Mouse (Mus musculus) midbrain, embryonic 14.5 days (tissue): Measurements from ENCODE around the gene Scube1. TPM values are rescaled to one million over a fixed set of nuclear protein-coding genes. Genes with fewer than 3 reads are reported as not detected.

Experiments used
- ATAC-seq: fragments of 200-750 bp; cut with Nextera tagmentation; 2 replicates; pipeline ENCODE4 v1.8.0; 2017; ENCODE audit warnings: moderate number of reproducible peaks, moderate library complexity; ENCODE audit not compliant: low FRiP score, low TSS enrichment
- DNase-seq: peaks from one replicate; pipeline ENCODE4 v3.0.0-alpha.2; 2015
- H3K27ac ChIP-seq: fragments of 300-500 bp; sonication (generic); replicated peaks from 2 replicates; pipeline ENCODE4 v1.5.1; 2014; ENCODE audit warnings: mild to moderate bottlenecking, low read depth, low read length, moderate library complexity
- H3K27me3 ChIP-seq: fragments of 300-500 bp; sonication (generic); 2 replicates; pipeline ENCODE4 v1.6.1; 2014; ENCODE audit warnings: low read length, control low read depth, mixed read lengths; ENCODE audit not compliant: control insufficient read depth, insufficient read depth
- H3K36me3 ChIP-seq: fragments of 300-500 bp; sonication (generic); 2 replicates; pipeline ENCODE4 v1.6.1; 2014; ENCODE audit warnings: low read length, control low read depth; ENCODE audit not compliant: control insufficient read depth, insufficient read depth
- H3K4me1 ChIP-seq: fragments of 300-500 bp; sonication (generic); 2 replicates; pipeline ENCODE4 v1.6.1; 2014; ENCODE audit warnings: mild to moderate bottlenecking, antibody characterized with exemption, low read length, control low read depth; ENCODE audit not compliant: control insufficient read depth, insufficient read depth
- H3K4me2 ChIP-seq: fragments of 300-500 bp; sonication (generic); 2 replicates; pipeline ENCODE4 v1.6.1; 2014; ENCODE audit warnings: mild to moderate bottlenecking, low read length, moderate library complexity
- H3K4me3 ChIP-seq: fragments of 300-500 bp; sonication (generic); replicated peaks from 2 replicates; pipeline ENCODE4 v1.5.1; 2014; ENCODE audit warnings: low read depth, low read length
- H3K9ac ChIP-seq: fragments of 300-500 bp; sonication (generic); replicated peaks from 2 replicates; pipeline ENCODE4 v1.6.1; 2014; ENCODE audit warnings: mild to moderate bottlenecking, low read length, moderate library complexity
- H3K9me3 ChIP-seq: fragments of 300-500 bp; sonication (generic); 2 replicates; pipeline ENCODE4 v1.6.1; 2016; ENCODE audit warnings: low read length, control low read depth, mixed read lengths; ENCODE audit not compliant: control insufficient read depth
- WGBS: fragments of 180-500 bp; shearing (Covaris S2); extraction: QIAGEN DNeasy Blood & Tissue Kit; methylation state at CpG from one replicate; pipeline ENCODE4 v1.1.7; 2014; 5-methylcytosine and 5-hydroxymethylcytosine counted together
- polyA plus RNA-seq: library from polyadenylated mRNA; unstranded; fragments of >200 nt; fragmentation: Nextera tagmentation; extraction: Ambion mirVana; gene quantifications from 2 replicates; pipeline ENCODE4 v1.2.1, GENCODE M21; 2014

Scube1 gene
- polyA plus RNA-seq = 10.2 and 13.5 TPM in 2 replicates

DNA sequence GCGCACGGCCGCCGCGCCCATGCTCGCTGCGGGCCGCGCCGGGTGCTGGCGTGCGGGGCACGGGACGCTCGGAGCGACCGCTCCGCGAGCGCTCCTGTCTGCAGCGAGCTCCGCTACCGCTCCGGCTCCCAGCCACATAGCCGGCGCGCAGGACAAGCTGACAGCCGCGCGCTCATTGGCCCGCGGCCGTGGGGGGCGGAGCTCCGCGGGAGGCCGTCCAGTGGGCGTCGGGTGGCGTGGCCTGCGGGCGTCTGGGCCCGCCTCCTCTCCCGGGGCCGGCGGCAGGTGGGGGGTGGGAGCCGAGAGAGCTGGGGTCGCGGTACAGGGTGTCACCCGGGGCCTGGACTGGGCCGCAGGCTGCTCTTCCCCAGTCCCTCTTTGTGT, at the start of gene Scube1:
Gene Scube1 (minus strand): TSS at position 136 of the 384 bp plus-strand sequence.
- 1% methylated on average over 49 of the region's 51 CpGs for WGBS
- Histone ChIP-seq H3K27ac (peak within 1 kb of the TSS; percentile 70), H3K4me3 (peak within 1 kb of the TSS; percentile 66)

GRCm38 (mm10) chr15:83772953-83773352, 48.1 kb upstream of the Scube1 start:
- no peak overlapping the region for H3K9ac ChIP-seq
- ATAC-seq = no peak
- H3K4me1 ChIP-seq = no peaks in the 10 kb centered on the region
- no peak overlapping the region for H3K4me2 ChIP-seq
- H3K4me3 ChIP-seq = no peak overlapping the region
- no peaks in the 10 kb centered on the region for H3K36me3 ChIP-seq
- no peaks in the 10 kb centered on the region for H3K27me3 ChIP-seq
- no peaks in the 10 kb centered on the region for H3K9me3 ChIP-seq
- 88% methylated on average over 4 of the region's 4 CpGs for WGBS
- DNase-seq = no peak
- H3K27ac ChIP-seq = no peak overlapping the region

More for the DNA sequence above, at the start of gene Scube1:
- Histone ChIP-seq H3K27me3 (no peaks in the 10 kb centered on the region), H3K4me1 (peaks cover 15% of the 10 kb centered on the region), H3K9ac (peak within 1 kb of the TSS; percentile 71), H3K9me3 (no peaks in the 10 kb centered on the region), H3K36me3 (0 out of 2 replicates have a peak, but pooled peaks cover 4% of the 10 kb centered on the region), H3K4me2 (peak within 1 kb of the TSS; percentile 81)
- ATAC-seq (peak; percentile 92), DNase-seq (peak; percentile 96)

- Histone ChIP-seq H3K9ac (no peak overlapping the region), H3K4me1 (no peaks in the 10 kb centered on the region), H3K9me3 (no peaks in the 10 kb centered on the region), H3K36me3 (no peaks in the 10 kb centered on the region), H3K27ac (no peak overlapping the region), H3K4me2 (no peak overlapping the region), H3K4me3 (no peak overlapping the region), H3K27me3 (no peaks in the 10 kb centered on the region)
- DNase-seq (no peak), ATAC-seq (no peak)
- 66% methylated on average over 5 of the region's 5 CpGs for WGBS
Measured at GRCm38 (mm10) chr15:83772460-83772859, 47.6 kb upstream of the Scube1 start.

DNA sequence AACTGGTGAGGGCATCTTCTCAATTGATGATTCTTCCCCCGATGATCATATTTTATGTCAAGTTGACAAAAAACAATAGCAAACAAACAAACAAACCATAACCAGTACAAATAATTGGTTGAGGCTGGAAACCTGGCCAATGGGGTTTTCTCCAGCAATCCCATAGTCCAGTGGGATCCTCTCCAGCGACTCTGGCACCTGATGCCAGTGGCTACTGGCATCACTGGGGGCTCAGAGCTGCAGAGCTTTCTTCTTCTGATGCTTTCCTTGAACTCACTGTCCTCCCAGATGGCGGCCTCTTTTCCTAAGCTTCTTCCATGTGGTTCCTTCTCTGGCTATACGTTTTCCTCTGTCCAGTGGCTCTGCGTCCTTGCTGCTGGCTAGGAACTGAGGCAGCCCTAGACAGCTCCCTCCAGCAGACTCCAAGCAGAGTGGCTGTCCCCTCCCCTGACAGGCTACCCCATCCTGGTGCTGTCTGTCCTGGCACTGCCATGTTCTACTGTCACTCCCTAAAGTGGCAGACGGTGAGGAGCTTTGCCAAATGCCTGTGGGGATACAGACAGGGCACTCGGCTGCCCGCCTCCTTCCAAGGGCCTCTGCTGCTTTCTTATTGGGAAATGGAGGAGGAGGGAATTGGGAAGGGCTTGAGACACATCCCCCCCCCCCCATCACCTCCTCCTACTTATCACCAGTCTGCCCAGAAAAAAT, 46.7 kb upstream of the Scube1 start:
- H3K4me2 ChIP-seq = no peak overlapping the region
- H3K27ac ChIP-seq = no peak overlapping the region
- DNase-seq = no peak
- no peak overlapping the region for H3K4me3 ChIP-seq
- H3K4me1 ChIP-seq = no peaks in the 10 kb centered on the region
- ATAC-seq = no peak
- WGBS = 74% methylated on average over 8 of the region's 8 CpGs
- H3K27me3 ChIP-seq = no peaks in the 10 kb centered on the region
- H3K36me3 ChIP-seq = no peaks in the 10 kb centered on the region
- H3K9ac ChIP-seq = no peak overlapping the region
- no peaks in the 10 kb centered on the region for H3K9me3 ChIP-seq

- Histone ChIP-seq H3K27ac (no peak overlapping the region; the same call in 1 of the 2 replicates), H3K4me1 (peaks cover 3% of the 10 kb centered on the region; the same call in 1 of the 2 replicates), H3K4me2 (no peak overlapping the region), H3K9ac (no peak overlapping the region), H3K27me3 (no peaks in the 10 kb centered on the region), H3K4me3 (no peak overlapping the region), H3K9me3 (no peaks in the 10 kb centered on the region), H3K36me3 (no peaks in the 10 kb centered on the region)
- 7% methylated on average over 6 of the region's 6 CpGs for WGBS
- DNase-seq (peak; percentile 43), ATAC-seq (peak; percentile 63; the same call in 1 of the 2 replicates)
Measured at GRCm38 (mm10) chr15:83765388-83766029, 40.7 kb upstream of the Scube1 start.

DNA sequence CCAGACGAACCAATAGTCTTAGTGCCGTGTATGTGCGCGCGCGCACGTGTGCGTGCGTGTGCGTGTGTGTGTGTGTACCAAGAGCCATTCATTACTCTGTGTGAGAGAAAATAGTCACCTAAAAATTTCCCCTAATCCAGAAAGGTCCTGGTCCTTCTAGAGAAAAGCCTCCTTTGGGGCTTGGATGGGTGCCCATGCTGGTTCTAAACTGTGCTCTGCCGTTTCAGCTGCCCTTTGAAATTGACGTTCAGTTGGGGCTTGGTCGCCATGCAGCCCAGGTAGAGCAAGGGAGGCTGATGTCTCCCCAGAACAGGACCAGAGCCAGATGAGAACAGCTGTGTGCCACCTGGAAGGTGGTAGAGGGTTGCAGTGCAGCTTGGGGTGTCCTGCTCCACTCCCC, 36.7 kb upstream of the Scube1 start:
- no peaks in the 10 kb centered on the region for H3K36me3 ChIP-seq
- H3K4me2 ChIP-seq = no peak overlapping the region
- no peak for ATAC-seq
- 88% methylated on average over 13 of the region's 13 CpGs for WGBS
- DNase-seq = no peak
- peaks cover 3% of the 10 kb centered on the region; the same call in 1 of the 2 replicates for H3K4me1 ChIP-seq
- no peak overlapping the region for H3K27ac ChIP-seq
- no peak overlapping the region for H3K9ac ChIP-seq
- H3K9me3 ChIP-seq = no peaks in the 10 kb centered on the region
- H3K27me3 ChIP-seq = no peaks in the 10 kb centered on the region
- no peak overlapping the region for H3K4me3 ChIP-seq

GRCm38 (mm10) chr15:83760683-83761082, 35.9 kb upstream of the Scube1 start:
- Histone ChIP-seq H3K4me1 (peaks cover 2% of the 10 kb centered on the region; the same call in 1 of the 2 replicates), H3K4me2 (no peak overlapping the region), H3K27me3 (no peaks in the 10 kb centered on the region), H3K9me3 (no peaks in the 10 kb centered on the region), H3K4me3 (no peak overlapping the region), H3K36me3 (no peaks in the 10 kb centered on the region), H3K27ac (no peak overlapping the region), H3K9ac (no peak overlapping the region)
- ATAC-seq (peak; percentile 6; the same call in 1 of the 2 replicates), DNase-seq (peak; percentile 80)
- 3% methylated on average over 10 of the region's 10 CpGs for WGBS

- Histone ChIP-seq H3K9me3 (no peaks in the 10 kb centered on the region), H3K4me2 (no peak overlapping the region), H3K4me1 (no peaks in the 10 kb centered on the region), H3K9ac (no peak overlapping the region), H3K4me3 (no peak overlapping the region), H3K27me3 (no peaks in the 10 kb centered on the region), H3K36me3 (no peaks in the 10 kb centered on the region), H3K27ac (no peak overlapping the region)
- DNase-seq (peak; percentile 60), ATAC-seq (no peak)
- 11% methylated on average over 4 of the region's 4 CpGs for WGBS
Measured at GRCm38 (mm10) chr15:83758958-83759357, 34.1 kb upstream of the Scube1 start.
